In genomic region chr19:32905901-32906431, GRCm38 (mm10) we compare ENCODE assay signal across 9 mouse cellular contexts.
A peak's percentile ranks its signal among the peaks of the same experiment; 100 is the strongest.
DNase-seq lines count a peak whose midpoint lies in the region; ATAC-seq and TF ChIP-seq lines count a peak whose summit lies in the region.
"Had no signal": no experiment of that assay in that cellular context is flagged by ENCODE, and none has a peak within 500 bp of the region (broad histone marks: within the 10 kb centered on the region; RNA-seq: fewer than 3 reads in every experiment).

No protein-coding gene starts in this region.

- H3K4me2 ChIP-seq in kidney, embryonic 16.5 days (replicated peaks; ENCODE audit: low read depth, low read length): no peak overlapping the region
- H3K4me2 ChIP-seq in liver, embryonic 16.5 days (ENCODE audit: low read depth, low read length): peak overlapping the region; percentile 19; the same call in 1 of the 2 replicates
- no peak overlapping the region for H3K4me2 ChIP-seq in hindbrain, postnatal 0 days (ENCODE audit: low read depth, low read length)
- H3K4me2 ChIP-seq: neural tube, embryonic 13.5 days had no signal

- peaks cover 23% of the 10 kb centered on the region for H3K4me1 ChIP-seq in kidney, embryonic 16.5 days (ENCODE audit: insufficient read depth, low read length)
- H3K4me1 ChIP-seq in liver, embryonic 16.5 days (ENCODE audit: control insufficient read depth, low read depth, low read length): peaks cover 11% of the 10 kb centered on the region
- H3K4me1 ChIP-seq in hindbrain, postnatal 0 days (ENCODE audit: insufficient read depth, low read length): no peaks in the 10 kb centered on the region
- H3K4me1 ChIP-seq: neural tube, embryonic 13.5 days had no signal

- no peak overlapping the region for H3K9ac ChIP-seq in kidney, embryonic 16.5 days (replicated peaks; ENCODE audit: low read length)
- no peak overlapping the region for H3K9ac ChIP-seq in liver, embryonic 16.5 days (ENCODE audit: low read depth, low read length)
- H3K9ac ChIP-seq in hindbrain, postnatal 0 days (replicated peaks; ENCODE audit: low read length): no peak overlapping the region
- H3K9ac ChIP-seq: neural tube, embryonic 13.5 days had no signal

- 41% methylated on average over 8 of the region's 8 CpGs for WGBS in kidney, embryonic 16.5 days
- WGBS in liver, embryonic 16.5 days (ENCODE audit: insufficient replicate concordance): 3% methylated on average over 8 of the region's 8 CpGs
- WGBS in hindbrain, postnatal 0 days: 77% methylated on average over 8 of the region's 8 CpGs

- no peaks in the 10 kb centered on the region for H3K27me3 ChIP-seq in kidney, embryonic 16.5 days (ENCODE audit: insufficient read depth, low read length)
- no peaks in the 10 kb centered on the region for H3K27me3 ChIP-seq in liver, embryonic 16.5 days (ENCODE audit: control insufficient read depth, insufficient read depth, low read depth, low read length)
- no peaks in the 10 kb centered on the region for H3K27me3 ChIP-seq in hindbrain, postnatal 0 days (ENCODE audit: insufficient read depth, low read length)
- H3K27me3 ChIP-seq: neural tube, embryonic 13.5 days had no signal

- H3K4me3 ChIP-seq in kidney, embryonic 16.5 days (ENCODE audit: low read length): no peak overlapping the region
- no peak overlapping the region for H3K4me3 ChIP-seq in liver, embryonic 16.5 days (ENCODE audit: low read depth, low read length)
- H3K4me3 ChIP-seq in hindbrain, postnatal 0 days (ENCODE audit: low read length): no peak overlapping the region
- H3K4me3 ChIP-seq: neural tube, embryonic 13.5 days had no signal

- no peaks in the 10 kb centered on the region for H3K36me3 ChIP-seq in kidney, embryonic 16.5 days (ENCODE audit: insufficient read depth, low read length)
- no peaks in the 10 kb centered on the region for H3K36me3 ChIP-seq in liver, embryonic 16.5 days (ENCODE audit: control insufficient read depth, insufficient read depth)
- no peaks in the 10 kb centered on the region for H3K36me3 ChIP-seq in hindbrain, postnatal 0 days (ENCODE audit: insufficient read depth, low read length)
- H3K36me3 ChIP-seq: neural tube, embryonic 13.5 days had no signal

- no peak for TF ChIP-seq CTCF in hindbrain, postnatal 0 days (IDR thresholded peaks at IDR 0.05; ENCODE audit: low read depth)

- no peak for ATAC-seq in kidney, embryonic 16.5 days (ENCODE audit: low FRiP score, low TSS enrichment)
- peak; percentile 45 for ATAC-seq in granulocyte monocyte progenitor cell, adult 5-6 weeks (replicated peaks; ENCODE audit: poor library complexity, severe bottlenecking)
- peak; percentile 53; the same call in 1 of the 2 replicates for ATAC-seq in liver, embryonic 16.5 days (ENCODE audit: low read depth)
- ATAC-seq in hindbrain, postnatal 0 days: no peak

- 0 out of 2 replicates have a peak overlapping the region, but pooled peaks have one; percentile 25 for H3K27ac ChIP-seq in kidney, embryonic 16.5 days (ENCODE audit: low read length)
- peak overlapping the region; percentile 47 for H3K27ac ChIP-seq in liver, embryonic 16.5 days (ENCODE audit: low read length)
- no peak overlapping the region for H3K27ac ChIP-seq in hindbrain, postnatal 0 days
- H3K27ac ChIP-seq: neural tube, embryonic 13.5 days had no signal

- DNase-seq in kidney, postnatal 25 days: no peak
- DNase-seq in thymus, adult 18-20 months: peak; percentile 9 to 43
- DNase-seq in layer of hippocampus, adult 8-10 months (ENCODE audit: low spot score in 2 of 2): no peak
- DNase-seq in adrenal gland, postnatal 10 days: no peak
- DNase-seq in hindbrain, postnatal 0 days (ENCODE audit: low spot score): no peak

- no peaks in the 10 kb centered on the region for H3K9me3 ChIP-seq in kidney, embryonic 16.5 days (ENCODE audit: low read length)
- no peaks in the 10 kb centered on the region for H3K9me3 ChIP-seq in liver, embryonic 16.5 days (replicated peaks; ENCODE audit: control insufficient read depth, low read length)
- no peaks in the 10 kb centered on the region for H3K9me3 ChIP-seq in hindbrain, postnatal 0 days (ENCODE audit: low read length)
- H3K9me3 ChIP-seq: neural tube, embryonic 13.5 days had no signal

Comparison
In these comparisons a context has a peak if more than half of its experiments do, and no peak if none do; other contexts are left out.
1. ATAC-seq: peak in granulocyte monocyte progenitor cell, adult 5-6 weeks (single experiment) and liver, embryonic 16.5 days (single experiment); none in kidney, embryonic 16.5 days (single experiment) and hindbrain, postnatal 0 days (single experiment).
2. DNase-seq: peak in thymus, adult 18-20 months (2 of 2); none in kidney, postnatal 25 days (0 of 2), layer of hippocampus, adult 8-10 months (0 of 2), adrenal gland, postnatal 10 days (single experiment) and hindbrain, postnatal 0 days (single experiment).